Mouse (Mus musculus) gastrocnemius, postnatal 36 days (tissue): ENCODE measurements at regions not wholly inside any gene's neighbourhood (a gene's known extent, or its start where the extent isn't known, plus 50 kb on each side); places are given as distances from the start of the nearest gene placed in this dataset.

Experiments
- DNase-seq, 2 experiments: peaks; one replicate each; pipeline ENCODE4 v3.0.0; 2022
- intact Hi-C: fragments of 180-260 bp; cut with DNase I; formaldehyde crosslinking; loops from one replicate; pipeline ENCODE4 v1.15.1; 2025

DNA sequence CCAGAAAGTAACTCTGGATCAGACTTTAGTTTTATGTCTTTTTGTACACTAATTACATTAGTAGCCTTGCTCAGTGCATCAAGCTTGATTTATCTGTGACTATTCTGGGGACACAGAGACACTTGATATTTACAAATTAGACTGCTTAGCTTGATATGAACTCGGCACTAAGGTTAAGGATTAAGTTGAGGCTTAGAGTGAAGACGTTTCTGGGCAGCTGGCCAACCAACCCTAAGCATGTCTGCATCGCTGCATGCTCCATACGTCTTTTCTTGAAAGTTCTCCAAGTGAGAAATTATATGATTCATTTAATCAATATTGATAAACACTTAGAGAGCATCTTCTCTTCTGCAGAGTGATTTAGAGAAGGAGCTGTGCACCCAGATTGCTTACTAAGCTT, 352.6 kb upstream of the Slitrk1 start:
- intact Hi-C loops, result no loop called here
- DNase-seq, result no peak

DNA sequence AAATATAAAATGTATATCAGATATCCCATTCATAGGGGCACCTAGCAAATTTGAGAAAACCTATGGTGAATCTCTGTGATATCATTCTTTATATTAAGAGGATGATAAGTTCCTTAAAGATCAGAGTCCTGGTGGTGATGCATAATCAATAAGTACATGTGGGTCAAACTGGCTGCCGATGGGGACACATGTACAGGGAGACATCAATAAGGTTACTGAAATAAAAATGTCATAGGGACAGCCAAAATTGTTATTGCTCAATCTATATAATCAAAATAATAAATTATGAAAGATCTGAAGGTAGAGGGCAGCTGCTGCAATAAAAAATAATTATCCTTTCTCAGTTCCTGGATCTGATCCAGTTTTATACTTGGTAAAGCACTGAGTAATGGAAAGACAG, 348.0 kb upstream of the Slitrk1 start:
- intact Hi-C loops, result no loop called here
- no peak for DNase-seq

DNA sequence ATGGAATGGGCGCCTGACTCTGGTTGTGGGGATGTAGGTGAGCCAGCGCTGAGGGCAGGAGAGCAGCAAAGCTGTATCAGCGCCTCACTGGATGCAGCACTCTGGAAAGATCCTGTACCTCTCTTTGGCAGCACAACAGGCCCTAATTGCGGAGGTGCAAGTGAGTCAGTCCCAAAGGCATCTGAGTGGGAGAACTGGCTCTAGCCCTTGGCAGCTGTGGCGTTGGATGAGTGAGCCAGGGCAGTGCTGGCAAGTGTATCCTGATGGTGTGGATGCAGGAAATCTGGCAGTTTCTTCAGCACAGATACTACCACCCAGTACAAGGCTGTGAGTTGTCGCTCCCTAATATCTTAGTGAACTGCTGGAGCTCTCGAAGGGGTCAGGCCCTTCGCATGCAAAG, 300.9 kb upstream of the Slitrk1 start:
- peak; percentile 4 to 12 for DNase-seq

DNA sequence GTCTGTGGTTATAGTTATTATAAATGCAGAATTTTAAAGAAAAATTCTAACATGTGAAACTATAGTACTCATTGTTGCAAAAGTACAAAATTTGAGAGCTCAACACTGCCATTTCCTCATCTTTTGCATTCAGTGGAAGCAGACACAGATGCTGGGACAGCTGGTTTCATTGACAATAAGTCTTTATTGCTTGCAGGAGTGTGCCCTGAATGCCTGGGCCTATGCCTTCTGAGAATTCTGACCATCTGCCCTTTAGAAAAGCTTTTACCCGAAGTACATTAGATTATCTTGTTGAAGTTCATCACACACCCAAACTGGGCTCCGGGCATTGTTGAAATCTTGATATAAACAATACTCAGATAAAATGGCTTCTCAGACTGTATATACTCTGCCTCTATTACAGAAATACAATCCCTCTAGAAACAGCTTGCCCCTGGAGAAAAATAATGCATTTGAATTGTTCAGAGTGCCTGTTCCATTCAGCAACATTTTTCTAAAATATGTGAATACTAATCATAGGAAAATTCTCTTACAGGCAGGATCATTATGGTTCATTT, 266.1 kb upstream of the Slitrk1 start:
- intact Hi-C loops, result no loop called here
- no peak for DNase-seq

More for the DNA sequence above, 300.9 kb upstream of the Slitrk1 start:
- intact Hi-C loops, result no loop called here

DNA sequence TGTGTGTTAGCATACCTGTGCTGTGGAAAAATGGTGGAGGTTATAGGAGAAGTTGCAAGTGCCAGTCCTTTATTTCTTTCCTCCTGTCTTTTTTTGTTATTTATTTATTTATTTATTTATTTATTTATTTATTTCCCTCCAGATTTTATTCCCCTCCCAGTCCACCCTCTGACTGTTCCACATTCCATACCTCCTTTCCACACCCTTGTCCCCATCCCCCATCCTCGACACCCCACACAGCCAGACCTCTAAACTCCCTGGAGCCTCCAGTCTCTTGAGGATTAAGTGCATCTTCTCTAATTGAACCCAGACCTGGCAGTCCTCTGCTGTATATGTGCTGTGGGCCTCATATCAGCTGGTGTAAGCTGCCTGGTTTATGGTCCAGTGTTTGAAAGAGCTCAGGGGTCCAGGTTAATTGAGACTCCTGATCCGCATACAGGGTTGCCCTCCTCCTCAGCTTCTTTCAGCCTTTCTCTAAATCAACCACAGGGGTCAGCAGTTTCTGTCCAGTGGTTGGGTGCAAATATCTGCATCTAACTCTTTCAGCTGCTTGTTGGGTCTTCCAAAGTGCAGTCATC, 262.7 kb upstream of the Slitrk1 start:
- DNase-seq, result no peak
- intact Hi-C loops, result no loop called here

DNA sequence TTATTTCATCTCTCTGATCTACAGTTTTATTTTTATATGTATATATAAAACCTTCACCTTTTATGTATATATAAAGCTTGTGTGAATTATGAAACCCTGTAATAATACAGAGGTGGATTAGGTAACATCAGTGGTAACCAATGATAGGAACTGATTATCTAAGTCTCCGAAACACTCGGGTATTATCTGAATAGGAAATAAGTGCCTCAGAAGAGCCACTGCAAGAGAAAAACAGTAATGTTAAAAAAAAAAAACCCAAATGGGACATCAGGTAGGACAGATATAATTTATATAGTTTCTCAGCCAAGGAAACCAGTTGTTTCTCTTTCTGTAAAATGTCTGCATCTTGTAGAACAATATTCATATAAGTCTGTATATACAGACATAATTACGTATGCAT, 261.9 kb upstream of the Slitrk1 start:
- intact Hi-C loops, result no loop called here
- DNase-seq, result no peak
